Comparison of ENCODE assay signal across 8 mouse cellular contexts in genomic region chr7:138398182-138398793, GRCm38 (mm10). TPM values are rescaled to one million over a fixed set of nuclear protein-coding genes. Genes with fewer than 3 reads are reported as not detected.
DNase-seq lines count a peak whose midpoint lies in the region; ATAC-seq and TF ChIP-seq lines count a peak whose summit lies in the region.

No protein-coding gene starts in this region.

- ATAC-seq in forebrain, postnatal 0 days = peak; percentile 86
- ATAC-seq in hindbrain, embryonic 15.5 days (ENCODE audit: low FRiP score, low read depth) = peak; percentile 76

- H3K27me3 ChIP-seq in forebrain, postnatal 0 days (ENCODE audit: insufficient read depth, low read length) = peaks cover 18% of the 10 kb centered on the region
- H3K27me3 ChIP-seq in hindbrain, embryonic 15.5 days = no peaks in the 10 kb centered on the region

- H3K27ac ChIP-seq in forebrain, postnatal 0 days (ENCODE audit: low read depth, low read length) = peak overlapping the region; percentile 50; the same call in 1 of the 2 replicates
- peak overlapping the region; percentile 83 for H3K27ac ChIP-seq in hindbrain, embryonic 15.5 days (replicated peaks)

- no peaks in the 10 kb centered on the region for H3K36me3 ChIP-seq in forebrain, postnatal 0 days (ENCODE audit: insufficient read depth)
- H3K36me3 ChIP-seq in hindbrain, embryonic 15.5 days = no peaks in the 10 kb centered on the region

- peak overlapping the region; percentile 60; the same call in 1 of the 2 replicates for H3K9ac ChIP-seq in forebrain, postnatal 0 days
- H3K9ac ChIP-seq in hindbrain, embryonic 15.5 days = peak overlapping the region; percentile 82

- no peaks in the 10 kb centered on the region; the same call in 1 of the 2 replicates for H3K4me1 ChIP-seq in forebrain, postnatal 0 days (ENCODE audit: insufficient read depth)
- peaks cover 30% of the 10 kb centered on the region for H3K4me1 ChIP-seq in hindbrain, embryonic 15.5 days (replicated peaks)

- peak overlapping the region; percentile 98 for H3K4me2 ChIP-seq in forebrain, postnatal 0 days (ENCODE audit: low read depth)
- peak overlapping the region; percentile 99 for H3K4me2 ChIP-seq in hindbrain, embryonic 15.5 days

- no peaks in the 10 kb centered on the region for H3K9me3 ChIP-seq in forebrain, postnatal 0 days (ENCODE audit: low read length)
- no peaks in the 10 kb centered on the region for H3K9me3 ChIP-seq in hindbrain, embryonic 15.5 days

- TF ChIP-seq CTCF in forebrain, postnatal 0 days (IDR thresholded peaks at IDR 0.05; ENCODE audit: low read depth) = peak; percentile 88

- peak; percentile 87 for DNase-seq in R1 (ENCODE audit: low read depth, low spot score)
- DNase-seq in cerebellum, adult 18-20 months = peak; percentile 91 to 93
- DNase-seq in forebrain, postnatal 0 days = peak; percentile 89
- DNase-seq in layer of hippocampus, postnatal 14 days (ENCODE audit: low spot score in 2 of 2) = peak; percentile 79 to 80
- DNase-seq in lung, postnatal 14 days = peak; percentile 23
- DNase-seq in right cerebral cortex, postnatal 25 days = peak; percentile 69
- DNase-seq in spleen, postnatal 36 days (ENCODE audit: low spot score in 2 of 2) = no peak

- peak overlapping the region; percentile 55 for H3K4me3 ChIP-seq in forebrain, postnatal 0 days (ENCODE audit: low read depth, low read length)
- H3K4me3 ChIP-seq in hindbrain, embryonic 15.5 days = peak overlapping the region; percentile 78

- 1% methylated on average over 21 of the region's 21 CpGs for WGBS in forebrain, postnatal 0 days
- 2% methylated on average over 21 of the region's 21 CpGs for WGBS in hindbrain, embryonic 15.5 days

RNA-seq across cellular contexts. Expression of gene Tcerg1l, which starts 0.8 kb away (rescaled TPM):
- 18.7 and 21.6 TPM in 2 replicates for total RNA-seq in forebrain, postnatal 0 days (2014; rRNA removed)
- polyA plus RNA-seq in forebrain, postnatal 0 days (2015; fragmentation: Nextera tagmentation; extraction: Ambion mirVana) = 17.5 and 22.1 TPM in 2 replicates
- polyA plus RNA-seq in hindbrain, embryonic 15.5 days (2015; fragmentation: Nextera tagmentation; extraction: Ambion mirVana) = 27.0 and 34.6 TPM in 2 replicates
- total RNA-seq in layer of hippocampus, postnatal 14 days (2021) = 10 to 100 TPM; 13.6 to 15.3 TPM

Comparison
In these comparisons a context has a peak if more than half of its experiments do, and no peak if none do; other contexts are left out.
1. DNase-seq: peak in R1 (single experiment), cerebellum, adult 18-20 months (2 of 2), forebrain, postnatal 0 days (single experiment), layer of hippocampus, postnatal 14 days (2 of 2), lung, postnatal 14 days (single experiment) and right cerebral cortex, postnatal 25 days (single experiment); none in spleen, postnatal 36 days (0 of 2).